Mouse (Mus musculus) cortical plate, adult 2 months (tissue): ENCODE results near the gene Hoxd4.

ENCODE experiments used
- CTCF ChIP-seq: fragments of 200-500 bp; IDR thresholded peaks from 2 replicates; pipeline ENCODE4 v1.5.1; 2011; ENCODE audit warnings: mild to moderate bottlenecking, control low read depth, low read length; ENCODE audit not compliant: insufficient read depth; ENCODE audit errors: extremely low read depth
- POLR2A ChIP-seq: fragments of 200-500 bp; IDR thresholded peaks from 2 replicates; pipeline ENCODE4 v1.6.1; 2011; ENCODE audit warnings: mild to moderate bottlenecking, low read length, control low read depth; ENCODE audit not compliant: insufficient read depth; ENCODE audit errors: extremely low read depth

DNA sequence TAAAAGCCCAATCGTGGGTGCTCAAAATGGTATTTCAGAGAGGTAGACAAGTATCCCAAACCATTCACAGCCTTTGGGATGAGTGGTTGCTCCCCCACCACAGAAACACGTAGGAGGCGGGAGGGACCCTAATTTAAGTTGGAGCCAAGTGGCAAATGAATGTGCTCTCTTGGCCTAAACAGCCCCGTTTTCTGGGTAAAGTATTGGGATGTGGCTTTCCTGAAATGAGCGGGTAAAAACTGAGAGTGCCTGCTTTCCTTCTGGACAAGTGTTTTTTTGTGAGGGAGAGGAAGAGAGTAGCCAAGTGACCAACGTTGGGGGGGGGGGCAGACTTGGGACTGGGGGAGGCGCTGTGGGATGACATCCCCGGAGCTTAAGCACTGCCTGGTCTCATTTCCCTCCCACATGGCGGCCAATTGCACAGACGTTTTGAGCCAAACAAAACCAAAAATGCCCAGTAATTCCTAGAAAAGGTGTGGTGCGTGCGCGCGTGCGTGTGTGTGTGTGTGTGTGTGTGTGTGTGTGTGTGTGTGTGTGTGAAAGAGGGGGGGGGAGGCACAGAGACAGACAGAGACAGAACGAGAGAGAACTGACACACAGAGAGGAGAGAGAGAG lies 693 bp upstream of the Hoxd4 start:
- TF ChIP-seq POLR2A = no peak
- TF ChIP-seq CTCF = no peak
